Mouse (Mus musculus) bone marrow macrophage, adult 2 months (primary cell): ENCODE measurements around the gene Cped1.

Source experiments
- CTCF ChIP-seq: IDR thresholded peaks from 2 replicates; pipeline ENCODE4 v1.5.1; 2012; ENCODE audit warnings: low read depth, mild to moderate bottlenecking, low read length, moderate library complexity
- POLR2A ChIP-seq: IDR thresholded peaks from 2 replicates; pipeline ENCODE4 v1.6.1; 2012; ENCODE audit warnings: mild to moderate bottlenecking, low read depth, low read length, borderline replicate concordance

DNA sequence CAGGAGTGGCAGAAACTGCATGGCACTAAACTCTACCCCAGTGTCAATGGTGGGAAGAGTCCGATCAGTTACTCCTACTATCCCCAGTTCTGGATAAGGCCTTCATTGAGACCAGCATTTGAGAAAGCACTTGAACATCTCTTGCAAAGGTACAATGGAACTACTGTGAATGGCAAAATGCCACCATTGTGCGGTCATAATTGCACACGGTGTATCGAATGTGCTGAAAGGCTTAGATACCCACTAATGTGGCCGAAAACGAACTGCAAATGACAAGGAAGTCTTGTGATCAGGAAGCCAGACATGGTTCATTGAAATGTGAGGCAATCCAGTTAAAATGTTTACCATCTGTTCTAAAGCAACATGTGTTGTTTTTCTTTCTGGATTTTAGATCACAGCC lies 247.8 kb downstream of the Cped1 start:
- TF ChIP-seq CTCF (no peak), POLR2A (no peak)
